In the genomic region with DNA sequence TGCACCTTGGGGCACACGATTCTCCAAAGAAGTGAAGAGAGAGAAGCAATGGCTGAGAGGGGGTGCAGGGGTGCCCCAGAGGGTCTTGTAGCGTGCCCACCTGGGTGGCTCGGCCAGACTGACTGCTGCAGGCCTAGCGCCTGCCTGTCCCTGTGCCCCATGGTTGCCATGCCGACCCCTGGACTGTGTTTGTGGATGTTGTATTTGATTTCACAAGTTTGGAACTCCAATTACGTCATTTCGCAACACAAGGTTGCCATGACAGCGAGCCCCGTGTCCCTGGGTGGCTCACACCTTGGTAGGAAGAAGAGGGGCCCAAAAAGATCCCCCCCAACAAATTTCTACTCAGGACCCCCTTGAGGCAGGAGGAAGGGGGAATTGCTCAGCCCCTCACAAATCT, we compare ENCODE assay signal across 14 mouse cellular contexts.
"Had no signal": no experiment of that assay in that cellular context is flagged by ENCODE, and none has a peak within 500 bp of the region (broad histone marks: within the 10 kb centered on the region; RNA-seq: fewer than 3 reads in every experiment).

No protein-coding gene starts in this region.

- DNase-seq: kidney, adult 9 months; kidney, postnatal 36 days; layer of hippocampus, adult 9-11 months; layer of hippocampus, postnatal 36 days; midbrain, embryonic 14.5 days; right cerebral cortex, adult 18-20 months; thymus, postnatal 4 days had no signal

- H3K9ac ChIP-seq: liver, embryonic 14.5 days; neural tube, embryonic 15.5 days had no signal

- H3K27ac ChIP-seq: kidney, postnatal 0 days; liver, embryonic 14.5 days; midbrain, embryonic 10.5 days; neural tube, embryonic 15.5 days had no signal

- H3K4me1 ChIP-seq: neural tube, embryonic 15.5 days had no signal

- H3K27me3 ChIP-seq: neural tube, embryonic 15.5 days had no signal

- H3K4me3 ChIP-seq: midbrain, embryonic 10.5 days; myocyte; neural tube, embryonic 15.5 days had no signal

- H3K4me2 ChIP-seq: neural tube, embryonic 15.5 days had no signal

- H3K36me3 ChIP-seq: midbrain, embryonic 10.5 days; neural tube, embryonic 15.5 days had no signal

- ATAC-seq: inflammation-experienced regulatory T-cells, adult 6 months; intestine, postnatal 0 days had no signal
